Mouse (Mus musculus): ENCODE results near the gene Tenm4.
"Not testable (repeated sequence)": the region's sequence is repeated elsewhere in the genome, so short reads cannot be mapped to it uniquely, and the experiment has no call there.

- TF ChIP-seq POLR2A (IDR thresholded peaks at IDR 0.05; ENCODE audit: borderline replicate concordance, insufficient read depth, low read length); CTCF (IDR thresholded peaks at IDR 0.05; ENCODE audit: borderline replicate concordance, insufficient read depth, low read depth, low read length): not testable (repeated sequence)
Observed at GRCm38 (mm10) chr7:96946501-96946900, 775.5 kb downstream of the Tenm4 start.
